Mouse (Mus musculus): Measurements from ENCODE around the gene Gbp8. TPM values are rescaled to one million over a fixed set of nuclear protein-coding genes. Genes with fewer than 3 reads are reported as not detected.
"Not testable (repeated sequence)": the region's sequence is repeated elsewhere in the genome, so short reads cannot be mapped to it uniquely, and the experiment has no call there.

Gbp8 gene
- polyA plus RNA-seq, 1 experiment from 2014 or later: 2.4 TPM

- no peak overlapping the region for H3K4me2 ChIP-seq
- no peak overlapping the region for H3K4me3 ChIP-seq (replicated peaks)
- no peaks in the 10 kb centered on the region for H3K36me3 ChIP-seq (replicated peaks)
- no peaks in the 10 kb centered on the region for H3K9me3 ChIP-seq (replicated peaks)
- no peaks in the 10 kb centered on the region for H3K4me1 ChIP-seq (replicated peaks)
- no peaks in the 10 kb centered on the region for H3K27me3 ChIP-seq
- ATAC-seq (ENCODE audit: insufficient read depth): no peak
- no peak overlapping the region for H3K27ac ChIP-seq (replicated peaks)
- WGBS (ENCODE audit: insufficient replicate concordance): 73% methylated on average over 2 of the region's 2 CpGs
- H3K9ac ChIP-seq: no peak overlapping the region
Measured at GRCm38 (mm10) chr5:105055279-105055678, 84.1 kb downstream of the Gbp8 start.

GRCm38 (mm10) chr5:105053471-105054169 is 85.7 kb downstream of the Gbp8 start:
- WGBS (ENCODE audit: insufficient replicate concordance): 60% methylated on average over 1 of the region's 1 CpGs
- H3K27me3 ChIP-seq; H3K4me1 ChIP-seq (replicated peaks); ATAC-seq (ENCODE audit: insufficient read depth); H3K27ac ChIP-seq (replicated peaks); H3K9ac ChIP-seq; H3K4me2 ChIP-seq; H3K4me3 ChIP-seq (replicated peaks); H3K36me3 ChIP-seq (replicated peaks); H3K9me3 ChIP-seq (replicated peaks): not testable (repeated sequence)

GRCm38 (mm10) chr5:105032362-105032761 is 107.0 kb downstream of the Gbp8 start:
- Histone ChIP-seq H3K4me2 (no peak overlapping the region), H3K27me3 (no peaks in the 10 kb centered on the region), H3K27ac (replicated peaks) (no peak overlapping the region), H3K4me3 (replicated peaks) (no peak overlapping the region), H3K9ac (no peak overlapping the region), H3K9me3 (replicated peaks) (no peaks in the 10 kb centered on the region), H3K4me1 (replicated peaks) (no peaks in the 10 kb centered on the region), H3K36me3 (replicated peaks) (no peaks in the 10 kb centered on the region)
- no peak for ATAC-seq (ENCODE audit: insufficient read depth)
- 44% methylated on average over 2 of the region's 2 CpGs for WGBS (ENCODE audit: insufficient replicate concordance)

GRCm38 (mm10) chr5:105012551-105012950 is 126.8 kb downstream of the Gbp8 start:
- no peaks in the 10 kb centered on the region for H3K27me3 ChIP-seq
- H3K4me1 ChIP-seq (replicated peaks): no peaks in the 10 kb centered on the region
- H3K36me3 ChIP-seq (replicated peaks): no peaks in the 10 kb centered on the region
- H3K4me3 ChIP-seq (replicated peaks): no peak overlapping the region
- H3K9me3 ChIP-seq (replicated peaks): no peaks in the 10 kb centered on the region
- H3K27ac ChIP-seq (replicated peaks): no peak overlapping the region
- no peak overlapping the region for H3K4me2 ChIP-seq
- ATAC-seq (ENCODE audit: insufficient read depth): no peak
- 21% methylated on average over 1 of the region's 1 CpGs for WGBS (ENCODE audit: insufficient replicate concordance)
- no peak overlapping the region for H3K9ac ChIP-seq

GRCm38 (mm10) chr5:105011570-105011969 is 127.8 kb downstream of the Gbp8 start:
- 51% methylated on average over 4 of the region's 4 CpGs for WGBS (ENCODE audit: insufficient replicate concordance)
- Histone ChIP-seq H3K4me2 (no peak overlapping the region), H3K9ac (no peak overlapping the region), H3K9me3 (replicated peaks) (no peaks in the 10 kb centered on the region), H3K4me1 (replicated peaks) (no peaks in the 10 kb centered on the region), H3K36me3 (replicated peaks) (no peaks in the 10 kb centered on the region), H3K27ac (replicated peaks) (no peak overlapping the region), H3K4me3 (replicated peaks) (no peak overlapping the region), H3K27me3 (no peaks in the 10 kb centered on the region)
- no peak for ATAC-seq (ENCODE audit: insufficient read depth)

GRCm38 (mm10) chr5:105010376-105010775 is 129.0 kb downstream of the Gbp8 start:
- Histone ChIP-seq H3K4me2 (no peak overlapping the region), H3K9me3 (replicated peaks) (no peaks in the 10 kb centered on the region), H3K4me1 (replicated peaks) (no peaks in the 10 kb centered on the region), H3K27me3 (no peaks in the 10 kb centered on the region), H3K27ac (replicated peaks) (no peak overlapping the region), H3K9ac (no peak overlapping the region), H3K4me3 (replicated peaks) (no peak overlapping the region), H3K36me3 (replicated peaks) (no peaks in the 10 kb centered on the region)
- ATAC-seq (ENCODE audit: insufficient read depth): no peak

- no peaks in the 10 kb centered on the region for H3K27me3 ChIP-seq
- no peak overlapping the region for H3K27ac ChIP-seq (replicated peaks)
- no peaks in the 10 kb centered on the region for H3K9me3 ChIP-seq (replicated peaks)
- WGBS (ENCODE audit: insufficient replicate concordance): 78% methylated on average over 2 of the region's 2 CpGs
- no peak for ATAC-seq (ENCODE audit: insufficient read depth)
- H3K4me1 ChIP-seq (replicated peaks): no peaks in the 10 kb centered on the region
- no peak overlapping the region for H3K9ac ChIP-seq
- no peak overlapping the region for H3K4me3 ChIP-seq (replicated peaks)
- H3K36me3 ChIP-seq (replicated peaks): no peaks in the 10 kb centered on the region
- H3K4me2 ChIP-seq: no peak overlapping the region
Measured at GRCm38 (mm10) chr5:104989411-104989810, 149.9 kb downstream of the Gbp8 start.

- no peak overlapping the region for H3K4me2 ChIP-seq
- no peak for ATAC-seq (ENCODE audit: insufficient read depth)
- no peaks in the 10 kb centered on the region for H3K27me3 ChIP-seq
- no peak overlapping the region for H3K27ac ChIP-seq (replicated peaks)
- no peaks in the 10 kb centered on the region for H3K36me3 ChIP-seq (replicated peaks)
- no peak overlapping the region for H3K4me3 ChIP-seq (replicated peaks)
- no peaks in the 10 kb centered on the region for H3K4me1 ChIP-seq (replicated peaks)
- H3K9ac ChIP-seq: no peak overlapping the region
- 43% methylated on average over 2 of the region's 2 CpGs for WGBS (ENCODE audit: insufficient replicate concordance)
- H3K9me3 ChIP-seq (replicated peaks): no peaks in the 10 kb centered on the region
Measured at GRCm38 (mm10) chr5:104988000-104988399, 151.3 kb downstream of the Gbp8 start.

- no peak for ATAC-seq (ENCODE audit: insufficient read depth)
- Histone ChIP-seq H3K9ac (no peak overlapping the region), H3K4me1 (replicated peaks) (no peaks in the 10 kb centered on the region), H3K9me3 (replicated peaks) (no peaks in the 10 kb centered on the region), H3K4me3 (replicated peaks) (no peak overlapping the region), H3K36me3 (replicated peaks) (no peaks in the 10 kb centered on the region), H3K27me3 (no peaks in the 10 kb centered on the region), H3K27ac (replicated peaks) (no peak overlapping the region), H3K4me2 (no peak overlapping the region)
- WGBS (ENCODE audit: insufficient replicate concordance): 28% methylated on average over 1 of the region's 1 CpGs
Measured at GRCm38 (mm10) chr5:104986706-104987105, 152.6 kb downstream of the Gbp8 start.

GRCm38 (mm10) chr5:104982535-104982934 is 156.8 kb downstream of the Gbp8 start, which contains the start of gene Abcg3:
Gene Abcg3, minus strand, starts transcription at chr5:104982718.
- H3K9ac ChIP-seq: no peak within 1 kb of the TSS
- WGBS (ENCODE audit: insufficient replicate concordance): 9% methylated on average over 12 of the region's 12 CpGs
- peak within 1 kb of the TSS; percentile 50 for H3K4me2 ChIP-seq
- no peaks in the 10 kb centered on the region for H3K9me3 ChIP-seq (replicated peaks)
- no peaks in the 10 kb centered on the region for H3K36me3 ChIP-seq (replicated peaks)
- H3K27ac ChIP-seq (replicated peaks): no peak within 1 kb of the TSS
- ATAC-seq (ENCODE audit: insufficient read depth): peak; percentile 52
- H3K4me3 ChIP-seq (replicated peaks): peak within 1 kb of the TSS; percentile 35
- no peaks in the 10 kb centered on the region for H3K27me3 ChIP-seq
- no peaks in the 10 kb centered on the region for H3K4me1 ChIP-seq (replicated peaks)

- H3K4me1 ChIP-seq (replicated peaks): no peaks in the 10 kb centered on the region
- peak; percentile 34; the same call in 1 of the 2 replicates for ATAC-seq (ENCODE audit: insufficient read depth)
- 20% methylated on average over 2 of the region's 2 CpGs for WGBS (ENCODE audit: insufficient replicate concordance)
Measured at GRCm38 (mm10) chr5:104979040-104979513, 160.3 kb downstream of the Gbp8 start.

More at GRCm38 (mm10) chr5:104979040-104979513, 160.3 kb downstream of the Gbp8 start:
- Histone ChIP-seq H3K36me3 (replicated peaks) (0 out of 2 replicates have a peak, but pooled peaks cover 3% of the 10 kb centered on the region), H3K27me3 (no peaks in the 10 kb centered on the region), H3K9ac (no peak overlapping the region), H3K27ac (replicated peaks) (no peak overlapping the region), H3K4me2 (no peak overlapping the region), H3K4me3 (replicated peaks) (no peak overlapping the region), H3K9me3 (replicated peaks) (no peaks in the 10 kb centered on the region)

Measured in liver, embryonic 15.5 days (tissue).